Mouse (Mus musculus) spleen, postnatal 36 days (tissue): Measurements from ENCODE around the gene Foxp1.
A peak's percentile ranks its signal among the peaks of the same experiment; 100 is the strongest.

Source experiments
- DNase-seq, 2 experiments: peaks; one replicate each; pipeline ENCODE4 v3.0.0; 2022; ENCODE audit warnings: low spot score in 2 of 2, mixed read lengths in 1 of 2

Foxp1 gene

DNA sequence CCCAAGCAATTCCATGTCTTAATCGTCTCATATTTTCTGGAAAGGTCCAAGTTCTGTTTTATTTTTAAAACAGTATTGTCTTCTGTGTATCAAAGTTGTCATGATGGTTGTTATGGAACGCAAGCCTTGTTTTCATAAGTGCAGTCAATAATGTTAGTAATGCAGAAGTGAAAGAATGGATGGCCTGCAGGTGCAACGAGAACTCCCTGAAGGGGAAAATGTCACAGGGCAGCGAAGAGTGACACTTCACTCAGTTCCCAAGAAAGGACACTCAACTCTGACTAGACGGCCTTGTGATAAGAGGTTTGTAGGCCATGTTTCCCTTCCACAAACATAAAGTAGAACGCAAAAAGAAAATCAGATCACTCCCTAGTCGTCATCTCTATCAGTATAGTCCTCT lies 469.4 kb downstream of the Foxp1 start:
- DNase-seq = peak; percentile 82 to 86

DNA sequence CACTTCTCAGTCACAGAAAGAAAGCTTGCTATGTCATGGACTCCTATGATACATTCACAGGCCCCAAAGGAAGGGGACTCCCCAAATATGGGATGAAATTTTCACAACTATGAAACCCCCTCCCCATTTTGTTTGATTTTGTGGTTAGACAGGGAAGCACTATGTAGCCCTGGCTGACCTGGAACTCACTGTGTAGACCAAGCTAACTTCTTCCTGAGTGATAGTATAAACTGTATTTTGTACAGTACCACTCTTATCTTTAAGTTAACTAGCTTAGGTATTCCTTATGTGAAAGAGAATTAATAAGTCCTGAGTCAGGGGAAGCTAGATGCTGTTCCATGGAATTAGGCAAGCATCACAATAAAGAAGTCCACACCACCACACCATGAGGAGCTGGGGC lies 470.8 kb downstream of the Foxp1 start:
- no peak for DNase-seq

DNA sequence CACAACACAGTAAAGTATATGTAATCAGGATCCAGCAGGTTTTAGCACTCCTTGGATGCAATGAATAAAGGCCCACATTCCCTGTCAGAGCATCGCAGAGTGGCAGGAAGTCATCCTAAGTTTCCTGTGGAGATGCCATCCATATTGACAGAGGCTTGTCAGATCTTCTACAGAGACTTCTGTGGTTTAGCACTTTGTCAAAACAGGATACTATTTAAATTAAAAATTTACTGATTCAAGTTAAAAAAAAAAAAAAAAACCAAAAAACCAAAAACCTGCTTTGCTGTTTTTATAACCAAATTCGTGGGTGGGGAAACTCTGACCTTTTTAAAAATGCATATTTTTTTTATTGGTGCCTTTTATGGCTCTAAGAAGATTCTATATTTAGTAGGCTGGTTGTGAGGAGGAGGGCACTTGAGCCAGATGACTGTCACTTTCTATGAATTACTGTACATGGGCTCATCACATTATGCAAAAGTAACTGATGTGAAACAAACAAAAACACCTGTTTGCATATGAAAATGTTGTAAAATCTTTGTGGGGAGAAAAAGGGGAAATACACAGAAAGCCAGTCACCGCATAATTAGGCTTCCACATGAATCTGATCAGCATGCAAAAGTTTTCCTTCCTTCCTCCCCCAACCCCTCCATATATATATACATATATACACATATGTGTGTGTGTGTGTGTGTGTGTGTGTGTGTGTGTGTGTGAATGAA lies 472.1 kb downstream of the Foxp1 start:
- DNase-seq = peak; percentile 59 to 72

DNA sequence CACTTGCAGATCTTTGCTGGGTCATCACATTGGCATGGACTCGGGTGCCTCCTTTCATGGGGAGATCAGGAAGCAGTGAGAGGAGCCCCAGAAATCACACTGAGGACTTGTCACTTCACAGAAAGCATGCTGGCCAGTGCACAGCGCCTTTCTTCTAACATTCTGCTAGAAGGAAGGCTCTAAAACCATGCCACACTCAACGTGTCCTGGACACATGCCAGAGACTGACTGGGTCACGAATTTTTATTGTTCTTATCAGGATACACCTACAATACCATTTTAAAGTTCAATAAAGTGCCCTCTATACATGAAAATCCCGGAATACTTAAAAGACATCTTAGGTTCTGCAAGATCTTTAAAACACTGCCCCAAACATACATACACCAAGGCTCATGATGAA lies 475.2 kb downstream of the Foxp1 start:
- DNase-seq = no peak

DNA sequence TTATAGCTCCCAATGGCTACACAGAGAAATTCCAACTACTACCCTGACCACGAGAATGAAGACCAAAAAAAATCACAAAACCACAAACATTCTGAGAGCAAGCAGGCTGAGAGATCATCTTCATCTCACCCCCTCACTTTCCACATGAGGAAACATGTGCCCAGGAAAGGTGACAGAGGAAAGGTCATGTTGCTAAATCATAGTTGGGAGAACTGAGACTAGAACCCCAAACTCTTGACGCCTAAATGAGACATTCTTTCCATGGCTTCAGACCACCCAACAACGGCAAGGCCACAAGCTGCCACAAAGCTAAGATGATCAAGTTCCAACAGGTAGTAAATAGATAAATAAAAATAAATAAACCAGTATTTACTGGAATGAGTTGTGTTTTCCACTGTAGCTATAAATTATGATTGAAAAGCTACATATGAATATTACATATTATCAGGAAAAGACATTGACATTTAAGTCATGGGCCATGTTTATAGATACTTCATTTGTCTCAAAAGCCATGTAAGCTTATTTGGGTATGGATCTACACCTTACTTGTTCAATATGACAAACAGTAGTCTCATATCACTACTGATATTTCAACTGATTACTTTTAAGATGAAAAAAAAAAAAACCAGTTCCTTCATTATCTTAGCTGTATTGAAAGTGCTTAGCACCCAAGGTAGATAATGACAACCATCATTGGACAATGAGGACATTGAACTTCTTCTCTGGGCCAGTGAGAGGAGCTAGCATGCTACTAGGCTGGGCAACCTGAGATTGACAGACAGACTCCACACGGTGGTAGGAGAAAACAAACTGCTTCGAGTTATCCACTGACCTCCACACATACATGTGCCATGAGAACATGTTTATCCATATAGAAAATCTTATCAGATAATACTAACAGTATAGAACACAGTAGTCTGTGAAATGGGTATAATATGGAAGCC lies 476.4 kb downstream of the Foxp1 start:
- no peak for DNase-seq

DNA sequence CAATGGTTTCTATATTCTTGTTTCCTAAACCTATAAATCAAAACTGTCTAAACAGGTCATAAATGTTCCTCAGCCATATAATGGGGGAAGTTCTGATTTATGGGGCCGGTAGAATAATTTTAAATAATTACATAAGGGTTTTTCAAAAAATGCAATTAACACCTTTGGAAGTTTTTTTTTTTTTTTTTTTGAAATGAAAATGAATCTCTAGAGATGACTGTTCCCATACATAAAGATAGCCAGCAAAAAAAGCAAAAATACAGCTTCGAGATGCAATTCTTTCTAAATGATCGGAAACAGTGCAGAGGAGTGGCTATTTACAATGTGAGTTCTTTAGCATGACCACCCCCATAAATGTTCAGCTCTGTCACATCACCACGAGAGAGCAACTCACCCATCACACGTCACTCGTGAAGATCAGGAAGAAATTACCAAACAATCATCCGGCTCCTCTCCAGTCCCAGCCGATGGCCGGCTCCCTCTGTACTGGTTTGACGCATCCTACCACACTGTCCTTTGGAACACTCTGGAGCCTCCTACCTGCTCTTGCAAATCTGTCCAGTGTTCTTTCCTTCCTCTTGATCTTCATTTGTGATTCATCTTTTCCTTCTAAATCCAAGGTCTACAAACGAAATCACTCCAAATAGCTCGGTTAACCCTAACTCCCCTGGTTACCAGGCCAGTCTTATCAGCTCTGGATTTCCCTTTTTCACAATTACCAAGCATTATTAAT lies 478.4 kb downstream of the Foxp1 start:
- no peak for DNase-seq

DNA sequence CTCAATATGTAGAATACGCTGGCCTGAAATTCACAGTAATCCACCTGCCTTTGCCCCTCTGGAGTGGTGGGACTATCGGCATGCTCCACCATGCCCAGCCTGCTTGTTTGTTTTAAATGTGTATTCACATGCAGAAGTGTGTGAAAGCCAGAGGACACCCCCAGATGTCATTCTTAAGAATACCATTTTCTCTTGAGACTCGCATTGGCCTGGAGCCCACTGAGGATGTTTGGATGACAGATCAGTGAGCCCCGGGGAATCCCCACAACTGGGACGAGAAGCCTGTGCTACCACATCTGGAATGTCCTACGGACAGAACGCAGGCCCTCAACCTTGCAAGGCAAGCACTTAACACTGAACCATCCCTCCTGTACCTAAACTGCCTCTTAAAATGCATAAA lies 479.3 kb downstream of the Foxp1 start:
- DNase-seq = peak; percentile 51 to 59

DNA sequence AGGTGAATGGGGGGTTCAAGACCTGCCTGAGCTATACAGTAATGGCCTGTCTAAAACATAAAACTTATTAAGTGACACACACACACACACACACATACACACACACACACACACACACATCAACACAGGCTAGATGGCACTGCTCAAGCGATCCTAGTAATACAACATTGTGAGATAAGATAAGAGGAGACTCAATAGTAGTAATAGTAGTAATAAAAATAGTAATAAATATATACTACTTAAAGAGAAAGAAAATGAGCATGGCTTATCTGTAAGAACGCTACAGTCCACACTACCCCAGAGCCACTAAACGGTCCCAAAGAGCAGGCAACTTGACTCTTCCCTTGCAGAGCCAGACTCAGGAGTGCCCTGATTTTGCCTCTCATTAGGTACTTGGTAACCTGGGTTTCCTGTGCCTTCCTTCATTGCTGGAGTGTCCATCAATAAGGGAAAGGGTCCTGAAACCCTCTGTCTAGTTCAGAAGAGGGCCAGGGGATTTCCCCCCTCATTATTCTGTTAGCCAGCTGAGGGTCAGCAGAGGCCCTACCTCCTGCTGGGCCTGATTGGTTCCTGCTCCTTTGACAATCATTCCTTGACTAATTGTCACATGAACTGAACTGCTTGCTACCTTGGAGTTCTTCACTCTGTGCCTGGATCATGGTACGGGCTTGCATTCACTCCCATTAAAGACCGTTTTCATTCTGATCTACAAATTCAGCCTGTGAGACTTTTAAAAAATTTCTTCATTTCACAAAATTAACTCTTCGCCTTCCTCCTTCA lies 480.2 kb downstream of the Foxp1 start:
- no peak for DNase-seq

DNA sequence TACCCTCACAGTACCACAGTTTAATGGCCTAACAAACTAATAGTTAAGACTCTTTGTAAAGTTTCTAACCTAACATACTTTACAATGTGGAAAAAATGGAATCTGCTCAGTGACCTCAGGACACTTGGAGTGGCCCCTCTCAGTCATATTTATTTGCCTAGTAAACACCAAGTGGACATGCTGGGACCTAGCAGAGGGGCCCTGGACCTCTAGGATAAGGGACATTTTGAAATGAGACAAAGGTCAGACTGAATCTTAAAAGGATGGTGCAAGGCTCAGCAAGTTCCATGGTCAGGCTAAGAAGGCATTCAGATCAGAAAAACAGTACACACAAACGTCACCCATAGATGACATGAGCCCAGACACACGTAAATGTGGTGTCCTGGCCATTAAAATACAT lies 483.5 kb downstream of the Foxp1 start:
- no peak for DNase-seq

DNA sequence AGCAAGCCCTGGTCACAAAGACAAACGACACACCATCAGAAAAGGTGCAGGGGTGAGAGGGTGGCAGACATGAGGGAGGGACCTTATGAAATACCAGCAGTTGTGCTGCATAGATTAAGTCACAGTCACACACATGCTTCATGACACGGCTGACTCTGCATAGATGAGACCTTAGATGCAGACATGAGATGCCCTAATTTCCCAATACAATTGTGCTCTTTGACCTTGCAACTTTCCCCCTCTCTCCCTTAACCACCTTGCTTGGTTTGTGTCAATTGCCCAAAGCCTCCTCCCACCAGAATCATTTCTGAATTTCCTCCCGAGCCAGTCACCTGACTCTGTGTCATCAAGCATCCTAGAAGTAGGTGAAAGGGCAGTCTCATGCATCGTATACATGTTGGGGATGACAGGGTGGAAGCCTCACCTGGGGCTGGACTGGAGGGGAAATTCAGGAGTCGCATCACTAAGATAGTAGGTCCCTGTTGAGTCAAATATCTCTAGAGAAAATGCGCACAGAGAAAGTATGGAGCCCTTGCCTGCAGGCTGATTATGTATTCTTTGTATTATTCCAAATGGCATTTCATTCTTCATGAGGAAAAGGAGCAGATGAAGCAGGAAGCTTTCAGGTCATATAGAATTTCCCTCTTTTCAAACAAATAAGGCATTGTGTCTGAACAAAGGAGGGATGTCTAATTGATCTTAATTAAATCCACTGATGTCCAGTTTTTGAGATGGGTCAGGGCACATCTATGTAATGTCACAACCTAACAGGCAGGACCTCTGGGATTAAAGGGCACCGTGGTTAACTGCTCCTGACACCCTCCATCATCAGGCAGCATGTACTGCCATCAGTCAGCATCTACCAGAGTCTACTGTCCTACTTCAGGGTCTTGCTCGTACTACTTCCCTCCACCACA lies 486.8 kb downstream of the Foxp1 start:
- no peak for DNase-seq

DNA sequence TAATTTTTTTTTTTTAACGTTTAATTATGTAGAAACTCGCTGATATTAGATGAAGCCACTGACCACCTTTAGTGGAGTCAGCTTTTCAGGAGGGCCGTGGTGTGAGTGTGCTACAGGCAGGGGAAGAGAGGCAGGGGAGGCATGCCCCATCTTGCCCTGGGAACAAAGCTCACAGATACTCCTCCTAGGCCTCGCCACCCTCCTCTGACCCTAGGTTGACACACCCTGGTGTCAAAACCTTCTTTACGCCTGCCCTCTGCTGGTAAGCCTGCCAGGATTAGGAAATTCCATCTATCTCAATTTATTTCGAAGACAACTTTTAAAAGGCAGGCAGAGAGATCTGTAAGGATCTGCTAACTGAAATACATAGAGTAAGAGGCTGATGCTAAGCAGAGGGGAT lies 489.5 kb downstream of the Foxp1 start:
- no peak for DNase-seq

DNA sequence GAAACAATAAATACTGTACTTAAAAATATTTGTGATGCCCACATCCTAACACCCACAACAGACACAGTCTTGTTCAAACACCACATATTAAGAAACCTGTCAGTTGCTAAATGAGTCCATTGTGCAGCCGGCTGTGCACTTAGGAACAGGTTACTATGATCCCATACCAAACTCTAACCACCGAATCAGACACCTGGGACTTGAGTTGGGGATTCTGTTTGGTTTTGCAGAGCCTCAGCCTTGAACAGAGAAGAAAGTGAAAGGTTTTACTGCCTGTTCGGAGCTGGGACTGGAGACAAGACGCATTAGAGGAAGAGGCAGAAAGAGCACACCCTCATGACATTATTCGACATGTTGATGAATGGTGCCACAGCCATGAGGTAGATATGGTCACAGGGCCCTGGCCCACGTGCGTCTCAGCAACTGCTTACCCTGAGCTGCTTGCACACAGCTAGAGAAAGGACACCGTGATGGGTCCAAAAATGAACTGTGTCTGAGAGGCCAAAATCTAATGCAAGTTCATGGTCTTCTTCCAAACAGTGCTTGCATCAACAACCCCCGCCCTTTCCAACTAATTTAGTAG lies 491.1 kb downstream of the Foxp1 start:
- DNase-seq = no peak

DNA sequence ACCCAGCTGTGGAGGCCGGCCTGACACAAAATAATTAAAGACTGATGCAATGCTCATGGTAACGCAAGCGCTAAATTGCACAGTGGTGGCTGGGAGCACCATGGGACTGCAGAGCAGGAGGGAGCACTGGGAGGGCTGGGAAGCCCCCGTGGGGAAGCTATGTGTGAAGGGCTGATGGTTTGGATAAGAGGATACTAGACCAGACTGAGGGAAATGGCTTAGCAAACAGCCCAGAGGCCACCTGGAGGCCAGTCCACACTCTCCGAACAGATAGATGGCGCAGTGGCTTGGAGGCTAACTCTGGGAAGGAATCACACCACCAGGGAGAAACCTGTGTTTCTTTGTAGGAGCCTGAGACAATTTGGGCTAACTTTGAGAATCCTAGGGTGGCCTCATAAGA lies 492.3 kb downstream of the Foxp1 start:
- DNase-seq = no peak

DNA sequence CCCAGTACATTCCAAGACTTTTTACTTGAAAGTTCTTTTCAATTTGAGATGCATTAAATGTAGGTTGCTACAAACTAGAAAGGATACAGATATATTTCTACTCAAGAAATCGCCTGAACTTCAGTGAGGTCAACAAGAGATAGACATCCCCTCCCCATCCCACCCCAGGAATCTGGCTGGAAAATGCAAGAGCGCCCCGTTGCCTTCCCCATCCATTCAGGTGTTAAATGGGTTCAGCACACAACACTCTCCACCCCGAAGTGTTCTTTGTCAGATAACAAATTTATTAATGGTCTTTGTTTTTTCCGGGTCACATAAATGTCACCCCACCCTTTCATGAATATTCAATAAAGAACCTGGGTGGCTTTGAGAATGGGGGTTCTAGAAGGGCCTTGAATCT lies 493.1 kb downstream of the Foxp1 start:
- no peak for DNase-seq

DNA sequence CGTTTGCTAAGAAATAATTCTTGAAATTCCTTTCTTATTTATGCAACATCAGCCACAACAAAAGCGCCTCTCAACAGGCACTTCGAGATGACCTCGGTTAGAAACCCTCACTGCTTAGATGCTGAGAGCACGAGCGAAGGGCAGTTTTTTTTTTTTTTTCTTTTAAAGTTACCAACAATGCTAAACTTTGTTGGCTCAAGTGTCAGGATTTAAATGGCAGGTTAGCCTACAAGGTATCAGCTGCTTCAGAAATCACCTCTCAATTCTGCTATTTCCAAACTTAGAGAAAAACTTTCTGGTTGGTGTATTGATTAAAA lies 493.6 kb downstream of the Foxp1 start:
- no peak for DNase-seq

DNA sequence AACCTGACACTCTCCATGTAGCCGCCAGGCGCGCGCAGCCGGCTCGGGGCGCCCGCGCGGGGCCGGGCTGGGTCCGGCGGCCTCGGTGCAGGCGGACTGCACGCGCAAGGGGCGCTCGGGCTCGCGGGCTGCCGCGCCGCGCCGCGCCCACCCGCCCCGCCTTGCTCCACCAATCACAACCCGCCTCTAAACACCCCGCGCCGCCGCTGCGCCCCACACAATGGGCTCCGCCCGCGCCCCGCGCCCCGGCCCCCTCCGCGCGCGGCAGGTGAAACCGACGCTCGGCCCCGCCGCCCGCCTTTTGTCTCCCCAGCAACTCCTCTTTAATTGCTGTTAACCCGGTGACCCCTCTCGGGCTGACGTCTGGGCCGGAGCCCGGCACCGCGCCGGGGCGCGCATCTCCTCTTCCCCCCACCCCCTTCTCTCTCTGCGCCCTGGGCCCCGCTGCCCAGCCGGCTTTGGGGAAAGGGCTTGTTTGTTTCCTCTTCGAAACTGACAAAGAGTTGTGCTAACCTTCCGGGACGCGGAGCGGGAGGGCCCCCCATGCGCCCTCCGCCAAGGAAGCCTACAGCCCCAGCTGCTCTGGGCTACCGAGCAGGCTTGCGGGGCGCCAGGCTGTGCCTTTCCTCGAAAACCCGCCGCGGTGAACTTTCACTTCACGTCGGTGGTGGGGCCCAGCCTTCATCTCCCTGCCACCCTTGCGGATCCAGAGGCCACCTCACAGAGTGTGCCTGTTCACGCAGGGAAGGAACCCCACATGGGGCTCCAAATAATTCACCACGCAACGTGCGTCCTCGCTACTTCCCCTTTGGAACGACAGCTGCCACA lies 494.1 kb downstream of the Foxp1 start:
- peak; percentile 58 to 65 for DNase-seq

DNA sequence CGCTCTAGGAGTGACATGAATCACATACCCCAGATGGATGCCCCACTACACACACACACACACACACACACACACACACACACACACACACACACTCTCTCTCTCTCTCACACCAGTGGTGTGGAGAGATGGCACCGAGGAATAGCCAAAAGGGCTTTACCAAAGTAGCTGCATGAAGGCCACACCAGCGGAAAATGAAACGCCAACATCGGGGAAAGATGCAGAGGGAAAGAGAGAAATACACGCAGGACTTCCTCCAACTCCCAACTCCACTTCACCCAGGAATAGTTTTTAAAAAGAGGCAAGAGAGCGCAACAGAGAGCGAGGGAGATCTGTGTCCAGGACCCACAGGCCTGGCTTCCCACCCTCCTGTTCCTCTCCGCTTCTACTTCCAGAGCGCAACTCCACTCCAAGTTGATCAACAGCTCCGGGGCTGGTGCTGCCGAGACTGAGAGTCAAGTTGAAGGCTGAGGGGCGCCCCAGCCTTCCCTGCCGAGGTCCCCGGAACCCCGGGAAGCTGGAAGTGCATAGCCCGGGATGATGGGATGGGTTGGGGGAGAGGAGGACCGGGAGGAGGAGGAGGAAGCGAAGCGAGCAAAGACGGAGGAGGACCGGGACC lies 494.9 kb downstream of the Foxp1 start:
- no peak for DNase-seq

DNA sequence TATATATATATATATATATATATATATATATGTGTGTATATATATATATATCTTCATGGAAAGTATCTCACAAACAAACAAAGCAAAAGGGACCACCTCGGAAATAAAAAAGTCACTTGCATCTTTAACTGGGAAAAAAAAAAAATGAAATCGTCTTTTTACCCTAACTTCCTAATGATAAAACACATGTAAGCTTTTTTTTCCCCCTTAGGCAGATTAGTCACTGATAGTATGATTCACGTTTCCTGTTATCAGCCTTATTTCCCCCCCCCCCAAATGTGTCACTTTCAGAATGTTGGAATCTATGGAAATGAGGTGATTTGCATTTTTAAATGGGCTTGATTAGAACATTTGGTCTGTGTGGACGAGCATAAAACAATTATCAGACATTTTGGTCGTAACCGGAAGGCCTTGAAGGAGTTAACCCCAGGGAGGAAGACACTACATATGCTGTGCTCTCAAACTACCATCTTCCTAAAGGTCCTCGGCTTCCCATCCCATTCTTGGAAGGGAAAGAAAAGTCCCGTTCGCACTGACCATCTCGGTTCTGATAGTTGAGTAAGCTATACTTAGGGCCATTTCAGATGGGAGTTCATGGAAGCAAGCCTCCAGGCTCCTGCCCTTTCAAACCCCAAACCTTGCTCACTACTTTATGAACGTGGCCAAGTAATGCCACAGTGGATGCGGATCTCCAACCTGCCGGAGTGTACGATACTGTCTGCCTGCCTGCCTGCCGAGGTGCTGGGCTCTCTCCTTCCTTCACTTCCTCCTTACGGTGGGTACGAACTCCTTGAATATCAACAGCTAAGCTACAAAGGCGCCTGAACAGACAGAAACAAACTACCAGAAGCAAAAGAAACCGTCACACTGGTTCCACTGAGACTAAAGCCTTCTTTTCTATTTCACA lies 495.6 kb downstream of the Foxp1 start:
- DNase-seq = peak; percentile 34 to 46
